Mouse (Mus musculus) thymus, postnatal 25 days (tissue): Measurements from ENCODE around the gene Maneal.

ENCODE experiments used
- DNase-seq: peaks from one replicate; pipeline ENCODE4 v3.0.0; 2022

The Maneal gene

GRCm38 (mm10) chr4:124861283-124862188 lies at the start of gene Maneal:
Gene Maneal, minus strand, starts transcription at chr4:124862171.
- no peak for DNase-seq

GRCm38 (mm10) chr4:124905971-124906822 lies 44.2 kb upstream of the Maneal start:
- DNase-seq, result no peak

GRCm38 (mm10) chr4:124905417-124905816 lies 43.4 kb upstream of the Maneal start:
- DNase-seq, result no peak

- no peak for DNase-seq
These were observed 37.9 kb upstream of the Maneal start for GRCm38 (mm10) chr4:124899906-124900305.

- DNase-seq, result no peak
These were observed 36.5 kb upstream of the Maneal start for GRCm38 (mm10) chr4:124898428-124898827.

GRCm38 (mm10) chr4:124894508-124895428 lies 32.8 kb upstream of the Maneal start:
- no peak for DNase-seq

- DNase-seq, result no peak
These were observed 31.8 kb upstream of the Maneal start for GRCm38 (mm10) chr4:124893769-124894168.

- DNase-seq, result no peak
These were observed 28.9 kb upstream of the Maneal start for GRCm38 (mm10) chr4:124890831-124891230.

- no peak for DNase-seq
These were observed 28.0 kb upstream of the Maneal start for GRCm38 (mm10) chr4:124889935-124890334.

GRCm38 (mm10) chr4:124888702-124889101 lies 26.7 kb upstream of the Maneal start:
- no peak for DNase-seq

GRCm38 (mm10) chr4:124882151-124882729 lies 20.3 kb upstream of the Maneal start:
- DNase-seq, result peak; percentile 11

GRCm38 (mm10) chr4:124881341-124881908 lies 19.5 kb upstream of the Maneal start:
- DNase-seq, result no peak

GRCm38 (mm10) chr4:124880599-124880998 lies 18.6 kb upstream of the Maneal start, which contains the start of gene Epha10:
Gene Epha10, plus strand, starts transcription at chr4:124880899.
- DNase-seq, result no peak

- no peak for DNase-seq
These were observed 10.7 kb upstream of the Maneal start for GRCm38 (mm10) chr4:124872719-124873118.

GRCm38 (mm10) chr4:124860446-124860845 lies 1.5 kb downstream of the Maneal start:
- peak; percentile 41 for DNase-seq

GRCm38 (mm10) chr4:124858370-124858769 lies 3.6 kb downstream of the Maneal start:
- DNase-seq, result no peak

- DNase-seq, result no peak
These were observed 5.7 kb downstream of the Maneal start for GRCm38 (mm10) chr4:124856294-124856693.

- DNase-seq, result peak; percentile 76
These were observed 10.9 kb downstream of the Maneal start, which contains the start of gene 1110065P20Rik for GRCm38 (mm10) chr4:124850933-124851658. Gene 1110065P20Rik, minus strand, starts transcription at chr4:124851196.

- DNase-seq, result peak; percentile 94
These were observed 11.6 kb downstream of the Maneal start, which contains the start of gene Yrdc for GRCm38 (mm10) chr4:124850261-124850913. Gene Yrdc, plus strand, starts transcription at chr4:124850679.

GRCm38 (mm10) chr4:124849631-124850260 lies 12.2 kb downstream of the Maneal start:
- peak; percentile 8 for DNase-seq
